ENCODE assay signal across 15 mouse cellular contexts in genomic region chr15:25669283-25670247, GRCm38 (mm10). TPM values are rescaled to one million over a fixed set of nuclear protein-coding genes. Genes with fewer than 3 reads are reported as not detected.
DNase-seq lines count a peak whose midpoint lies in the region; ATAC-seq and TF ChIP-seq lines count a peak whose summit lies in the region.
"Had no signal": no experiment of that assay in that cellular context is flagged by ENCODE, and none has a peak within 500 bp of the region (broad histone marks: within the 10 kb centered on the region; RNA-seq: fewer than 3 reads in every experiment).

No protein-coding gene starts in this region.

- H3K79me2 ChIP-seq in C2C12 (ENCODE audit: control insufficient read depth, insufficient read depth), result peaks cover 100% of the 10 kb centered on the region

- peak; percentile 3 for DNase-seq in CD4-positive, CD25-positive, alpha-beta regulatory T cell, adult 2 months (ENCODE audit: low read depth, low spot score)
- DNase-seq in kidney, adult 8-10 months, result no peak
- peak; percentile 50 for DNase-seq in gastrocnemius, postnatal 25 days
- DNase-seq in ovary, postnatal 14 days (ENCODE audit: low spot score), result no peak
- DNase-seq in B cell, adult 2 months, result no peak
- DNase-seq: kidney, postnatal 10 days; right cerebral cortex, adult 18-20 months; thymus, postnatal 14 days had no signal

- no peak overlapping the region for H3K4me2 ChIP-seq in kidney, embryonic 14.5 days (replicated peaks; ENCODE audit: low read depth, low read length)

- H3K27me3 ChIP-seq in kidney, embryonic 14.5 days (ENCODE audit: control insufficient read depth, insufficient read depth, low read length), result no peaks in the 10 kb centered on the region
- no peaks in the 10 kb centered on the region for H3K27me3 ChIP-seq in C2C12 (ENCODE audit: control insufficient read depth, insufficient read depth, insufficient read length)

- no peak overlapping the region for H3K9ac ChIP-seq in kidney, embryonic 14.5 days (ENCODE audit: low read depth, low read length)
- H3K9ac ChIP-seq: liver, embryonic 14.5 days had no signal

- H3K4me3 ChIP-seq in kidney, embryonic 14.5 days (ENCODE audit: low read length), result no peak overlapping the region
- H3K4me3 ChIP-seq in C2C12 (ENCODE audit: insufficient read depth, poor library complexity, severe bottlenecking), result no peak overlapping the region
- H3K4me3 ChIP-seq: erythroblast, embryonic 14.5 days; left cerebral cortex, adult 2 months had no signal

- H3K79me3 ChIP-seq in C2C12 (ENCODE audit: low read depth), result peaks cover 93% of the 10 kb centered on the region

- H3ac ChIP-seq in C2C12 (ENCODE audit: control insufficient read depth, insufficient read length, low read depth), result no peak overlapping the region

- no peak overlapping the region; the same call in 1 of the 2 replicates for H3K27ac ChIP-seq in kidney, embryonic 14.5 days (ENCODE audit: low read depth, low read length)
- H3K27ac ChIP-seq: left cerebral cortex, adult 2 months; liver, embryonic 14.5 days had no signal

- H3K36me3 ChIP-seq in kidney, embryonic 14.5 days (ENCODE audit: control insufficient read depth, insufficient read depth, low read length), result peaks cover 12% of the 10 kb centered on the region
- H3K36me3 ChIP-seq in C2C12 (ENCODE audit: control insufficient read depth, insufficient read depth), result peaks cover 77% of the 10 kb centered on the region

- WGBS in kidney, embryonic 14.5 days, result 40% methylated on average over 16 of the region's 16 CpGs

- H3K9me3 ChIP-seq in kidney, embryonic 14.5 days (ENCODE audit: control insufficient read depth, low read length), result no peaks in the 10 kb centered on the region

- no peak for TF ChIP-seq CTCF in C2C12 (IDR thresholded peaks at IDR 0.05; ENCODE audit: control insufficient read depth, insufficient read depth, insufficient read length)

- no peak for ATAC-seq in CD4-positive, CD25-positive, alpha-beta regulatory T cell, adult 4 months
- ATAC-seq in kidney, embryonic 14.5 days (ENCODE audit: low FRiP score, low TSS enrichment), result peak; percentile 53; the same call in 1 of the 2 replicates

- H3K4me1 ChIP-seq in kidney, embryonic 14.5 days (ENCODE audit: control insufficient read depth, insufficient read depth, low read length), result peaks cover 17% of the 10 kb centered on the region

TF ChIP-seq in C2C12, 6 proteins besides CTCF, POLR2A, EP300 and RAD21:
- TF ChIP-seq CEBPB (IDR thresholded peaks at IDR 0.05; ENCODE audit: low read depth) (no peak), MAX (IDR thresholded peaks at IDR 0.05) (no peak), MYOD1 (IDR thresholded peaks at IDR 0.05; ENCODE audit: control insufficient read depth, insufficient read length, low read depth) (peak; percentile 28), MYOG (IDR thresholded peaks at IDR 0.05; ENCODE audit: control insufficient read depth, extremely low read depth, insufficient read length) (no peak), FOSL1 (IDR thresholded peaks at IDR 0.05; ENCODE audit: insufficient read depth, low read length, poor library complexity, severe bottlenecking) (no peak)

RNA-seq across cellular contexts. Expression of gene Myo10, which starts 47.2 kb away (rescaled TPM):
- polyA plus RNA-seq in CD4-positive, CD25-positive, alpha-beta regulatory T cell, adult 4 months (2017; shearing (Covaris generic)), result under 1 TPM; 0.30 to 0.75 TPM
- 34.0 and 52.2 TPM in 2 replicates for polyA plus RNA-seq in kidney, embryonic 14.5 days (2014; fragmentation: Nextera tagmentation; extraction: Ambion mirVana)
- 89.8 TPM for polyA plus RNA-seq in C2C12 (2012; fragmentation: generic; extraction: Trizol)
- total RNA-seq in gastrocnemius, postnatal 25 days (2021), result 10 to 100 TPM; 36.3 to 50.5 TPM
- total RNA-seq: MEL had no signal

Comparison
In these comparisons a context has a peak if more than half of its experiments do, and no peak if none do; other contexts are left out.
1. DNase-seq: peak in CD4-positive, CD25-positive, alpha-beta regulatory T cell, adult 2 months (single experiment) and gastrocnemius, postnatal 25 days (single experiment); none in kidney, adult 8-10 months (0 of 2), ovary, postnatal 14 days (single experiment) and B cell, adult 2 months (0 of 2).
2. RNA of gene Myo10, which starts 47.2 kb away (polyA plus RNA-seq): 89.8 TPM in C2C12 (single experiment) and 34.0 to 52.2 TPM in kidney, embryonic 14.5 days; 0.30 to 0.75 TPM in CD4-positive, CD25-positive, alpha-beta regulatory T cell, adult 4 months; every median in the first group is over 10 times any median in the second.